Mouse (Mus musculus): ENCODE data around the gene Efhb.

GRCm38 (mm10) chr17:53465569-53465968 lies 2.4 kb upstream of the Efhb start:
- TF ChIP-seq CTCF (IDR thresholded peaks at IDR 0.05; ENCODE audit: low read depth) (peak; percentile 65), EP300 (IDR thresholded peaks at IDR 0.05; ENCODE audit: low read depth) (no peak)
